Mouse (Mus musculus) heart, postnatal 0 days (tissue): Measurements from ENCODE around the gene Ets2. TPM values are rescaled to one million over a fixed set of nuclear protein-coding genes. Genes with fewer than 3 reads are reported as not detected.

ENCODE experiments used
- ATAC-seq: fragments of 200-750 bp; cut with Nextera tagmentation; 2 replicates; pipeline ENCODE4 v1.8.0; 2017; ENCODE audit warnings: low read depth, moderate number of reproducible peaks, moderate library complexity; ENCODE audit not compliant: insufficient read depth
- DNase-seq: peaks from one replicate; pipeline ENCODE4 v3.0.0-alpha.2; 2016; ENCODE audit warnings: low spot score
- H3K27ac ChIP-seq: fragments of 300-500 bp; sonication (generic); 2 replicates; pipeline ENCODE4 v1.5.1; 2014; ENCODE audit warnings: low read depth, mild to moderate bottlenecking
- H3K27me3 ChIP-seq: fragments of 300-500 bp; sonication (generic); 2 replicates; pipeline ENCODE4 v1.6.1; 2014; ENCODE audit warnings: low read length, mixed read lengths; ENCODE audit not compliant: control insufficient read depth, insufficient read depth
- H3K36me3 ChIP-seq: fragments of 300-500 bp; sonication (generic); replicated peaks from 2 replicates; pipeline ENCODE4 v1.6.1; 2014; ENCODE audit warnings: low read length, mixed read lengths; ENCODE audit not compliant: control insufficient read depth, insufficient read depth
- H3K4me1 ChIP-seq: fragments of 300-500 bp; sonication (generic); 2 replicates; pipeline ENCODE4 v1.6.1; 2014; ENCODE audit warnings: antibody characterized with exemption; ENCODE audit not compliant: control insufficient read depth, insufficient read depth
- H3K4me2 ChIP-seq: fragments of 300-500 bp; sonication (generic); 2 replicates; pipeline ENCODE4 v1.6.1; 2014; ENCODE audit warnings: low read depth, mild to moderate bottlenecking, low read length, moderate library complexity
- H3K4me3 ChIP-seq: fragments of 300-500 bp; sonication (generic); 2 replicates; pipeline ENCODE4 v1.5.1; 2014; ENCODE audit warnings: low read depth, low read length
- H3K9ac ChIP-seq: fragments of 300-500 bp; sonication (generic); replicated peaks from 2 replicates; pipeline ENCODE4 v1.6.1; 2014; ENCODE audit warnings: low read depth, low read length, mixed read lengths
- H3K9me3 ChIP-seq: fragments of 300-500 bp; sonication (generic); replicated peaks from 2 replicates; pipeline ENCODE4 v1.6.1; 2016; ENCODE audit warnings: low read length; ENCODE audit not compliant: control insufficient read depth
- CTCF ChIP-seq: IDR thresholded peaks from 2 replicates; pipeline ENCODE4 v1.5.1; 2016; ENCODE audit warnings: antibody characterized with exemption, control low read depth, low read depth
- EP300 ChIP-seq: IDR thresholded peaks from 2 replicates; pipeline ENCODE4 v1.6.1; 2016; ENCODE audit warnings: antibody characterized with exemption, low read depth
- WGBS: fragments of 180-500 bp; shearing (Covaris S2); extraction: QIAGEN DNeasy Blood & Tissue Kit; methylation state at CpG from one replicate; pipeline ENCODE4 v1.1.7; 2014; 5-methylcytosine and 5-hydroxymethylcytosine counted together
- polyA plus RNA-seq: library from polyadenylated mRNA; unstranded; fragments of >200 nt; fragmentation: Nextera tagmentation; extraction: Ambion mirVana; gene quantifications from 2 replicates; pipeline ENCODE4 v1.2.1, GENCODE M21; 2015
- total RNA-seq: library from RNA; depleted of rRNA; stranded (reverse); fragments of >200 nt; gene quantifications from 2 replicates; pipeline ENCODE4 v1.2.3, GENCODE M21; 2014; ENCODE audit warnings: low replicate concordance; rRNA removed

The Ets2 gene
- total RNA-seq = 61.2 and 69.2 TPM in 2 replicates
- polyA plus RNA-seq = 44.0 and 45.0 TPM in 2 replicates

GRCm38 (mm10) chr16:95701802-95702561, at the start of gene Ets2:
Gene Ets2, plus strand, starts transcription at chr16:95702075.
- peak; percentile 95 for ATAC-seq
- no peaks in the 10 kb centered on the region for H3K27me3 ChIP-seq
- H3K9me3 ChIP-seq = no peaks in the 10 kb centered on the region
- H3K4me1 ChIP-seq = peaks cover 20% of the 10 kb centered on the region
- TF ChIP-seq EP300 (no peak; the same call in 1 of the 2 replicates), CTCF (peak; percentile 81)
- no peaks in the 10 kb centered on the region; the same call in 1 of the 2 replicates for H3K36me3 ChIP-seq
- H3K4me2 ChIP-seq = peak within 1 kb of the TSS; percentile 88
- H3K9ac ChIP-seq = peak within 1 kb of the TSS; percentile 97
- H3K27ac ChIP-seq = peak within 1 kb of the TSS; percentile 96
- DNase-seq = peak; percentile 91
- under 1% methylated on average over 63 of the region's 64 CpGs for WGBS
- H3K4me3 ChIP-seq = peak within 1 kb of the TSS; percentile 86

GRCm38 (mm10) chr16:95654204-95654611, 47.7 kb upstream of the Ets2 start:
- H3K9me3 ChIP-seq = peaks cover 9% of the 10 kb centered on the region
- no peak overlapping the region for H3K9ac ChIP-seq
- no peak overlapping the region for H3K4me2 ChIP-seq
- DNase-seq = no peak
- no peaks in the 10 kb centered on the region for H3K36me3 ChIP-seq
- H3K4me3 ChIP-seq = no peak overlapping the region
- 84% methylated on average over 15 of the region's 15 CpGs for WGBS
- no peak overlapping the region for H3K27ac ChIP-seq
- TF ChIP-seq CTCF (no peak), EP300 (no peak)
- H3K4me1 ChIP-seq = no peaks in the 10 kb centered on the region
- no peaks in the 10 kb centered on the region for H3K27me3 ChIP-seq
- ATAC-seq = no peak

GRCm38 (mm10) chr16:95656535-95656934, 45.3 kb upstream of the Ets2 start:
- no peak overlapping the region for H3K27ac ChIP-seq
- H3K36me3 ChIP-seq = no peaks in the 10 kb centered on the region
- 92% methylated on average over 4 of the region's 4 CpGs for WGBS
- DNase-seq = no peak
- no peaks in the 10 kb centered on the region for H3K27me3 ChIP-seq
- ATAC-seq = no peak
- no peak for TF ChIP-seq CTCF
- no peak for TF ChIP-seq EP300
- H3K9ac ChIP-seq = no peak overlapping the region
- H3K4me1 ChIP-seq = no peaks in the 10 kb centered on the region
- H3K4me2 ChIP-seq = no peak overlapping the region
- peaks cover 9% of the 10 kb centered on the region for H3K9me3 ChIP-seq
- H3K4me3 ChIP-seq = no peak overlapping the region

GRCm38 (mm10) chr16:95657187-95657586, 44.7 kb upstream of the Ets2 start:
- Histone ChIP-seq H3K4me3 (no peak overlapping the region), H3K9ac (no peak overlapping the region), H3K27me3 (no peaks in the 10 kb centered on the region), H3K4me2 (no peak overlapping the region), H3K9me3 (peaks cover 9% of the 10 kb centered on the region), H3K4me1 (no peaks in the 10 kb centered on the region), H3K27ac (no peak overlapping the region), H3K36me3 (no peaks in the 10 kb centered on the region)
- DNase-seq (no peak), ATAC-seq (no peak)
- TF ChIP-seq CTCF = no peak
- WGBS = 93% methylated on average over 5 of the region's 5 CpGs

- Histone ChIP-seq H3K27ac (no peak overlapping the region), H3K4me3 (no peak overlapping the region), H3K36me3 (no peaks in the 10 kb centered on the region), H3K27me3 (no peaks in the 10 kb centered on the region), H3K4me2 (no peak overlapping the region), H3K4me1 (no peaks in the 10 kb centered on the region), H3K9me3 (peaks cover 9% of the 10 kb centered on the region), H3K9ac (no peak overlapping the region)
- no peak for DNase-seq
- TF ChIP-seq CTCF (no peak), EP300 (no peak)
- ATAC-seq = no peak
- WGBS = 88% methylated on average over 5 of the region's 5 CpGs
These were observed 44.1 kb upstream of the Ets2 start for GRCm38 (mm10) chr16:95657756-95658155.
